Mouse (Mus musculus) limb, embryonic 13.5 days (tissue): ENCODE measurements around the gene Fam114a2. TPM values are rescaled to one million over a fixed set of nuclear protein-coding genes. Genes with fewer than 3 reads are reported as not detected.
A peak's percentile ranks its signal among the peaks of the same experiment; 100 is the strongest.
"Not testable (repeated sequence)": the region's sequence is repeated elsewhere in the genome, so short reads cannot be mapped to it uniquely, and the experiment has no call there.

Source experiments
- ATAC-seq: fragments of 200-750 bp; cut with Nextera tagmentation; 2 replicates; pipeline ENCODE4 v1.8.0; 2017; ENCODE audit warnings: low read depth, moderate number of reproducible peaks, moderate TSS enrichment; ENCODE audit not compliant: low FRiP score
- H3K27ac ChIP-seq: fragments of 300-500 bp; sonication (generic); 2 replicates; pipeline ENCODE4 v1.5.1; 2015; ENCODE audit warnings: inconsistent platforms, mild to moderate bottlenecking, moderate library complexity
- H3K27me3 ChIP-seq: fragments of 300-500 bp; sonication (generic); 2 replicates; pipeline ENCODE4 v1.6.1; 2015; ENCODE audit warnings: mild to moderate bottlenecking, inconsistent platforms
- H3K36me3 ChIP-seq: fragments of 300-500 bp; sonication (generic); 2 replicates; pipeline ENCODE4 v1.6.1; 2015; ENCODE audit warnings: inconsistent platforms, mild to moderate bottlenecking, moderate library complexity
- H3K4me1 ChIP-seq: fragments of 300-500 bp; sonication (generic); 2 replicates; pipeline ENCODE4 v1.6.1; 2015; ENCODE audit warnings: inconsistent platforms
- H3K4me2 ChIP-seq: fragments of 300-500 bp; sonication (generic); replicated peaks from 2 replicates; pipeline ENCODE4 v1.6.1; 2015; ENCODE audit warnings: inconsistent platforms, mild to moderate bottlenecking, moderate library complexity
- H3K4me3 ChIP-seq: fragments of 300-500 bp; sonication (generic); 2 replicates; pipeline ENCODE4 v1.5.1; 2015; ENCODE audit warnings: moderate library complexity, mild to moderate bottlenecking, inconsistent platforms
- H3K9ac ChIP-seq: fragments of 300-500 bp; sonication (generic); 2 replicates; pipeline ENCODE4 v1.6.1; 2015; ENCODE audit warnings: mild to moderate bottlenecking, inconsistent platforms
- H3K9me3 ChIP-seq: fragments of 300-500 bp; sonication (generic); 2 replicates; pipeline ENCODE4 v1.6.1; 2016; ENCODE audit warnings: inconsistent platforms
- WGBS: fragments of 180-500 bp; shearing (Covaris S2); methylation state at CpG from one replicate; pipeline ENCODE4 v1.1.7; 2015; 5-methylcytosine and 5-hydroxymethylcytosine counted together
- polyA plus RNA-seq: library from polyadenylated mRNA; unstranded; fragments of >200 nt; fragmentation: Nextera tagmentation; extraction: Ambion mirVana; gene quantifications from 2 replicates; pipeline ENCODE4 v1.2.1, GENCODE M21; 2015

Fam114a2 gene
- polyA plus RNA-seq: 88.6 and 88.7 TPM in 2 replicates

DNA sequence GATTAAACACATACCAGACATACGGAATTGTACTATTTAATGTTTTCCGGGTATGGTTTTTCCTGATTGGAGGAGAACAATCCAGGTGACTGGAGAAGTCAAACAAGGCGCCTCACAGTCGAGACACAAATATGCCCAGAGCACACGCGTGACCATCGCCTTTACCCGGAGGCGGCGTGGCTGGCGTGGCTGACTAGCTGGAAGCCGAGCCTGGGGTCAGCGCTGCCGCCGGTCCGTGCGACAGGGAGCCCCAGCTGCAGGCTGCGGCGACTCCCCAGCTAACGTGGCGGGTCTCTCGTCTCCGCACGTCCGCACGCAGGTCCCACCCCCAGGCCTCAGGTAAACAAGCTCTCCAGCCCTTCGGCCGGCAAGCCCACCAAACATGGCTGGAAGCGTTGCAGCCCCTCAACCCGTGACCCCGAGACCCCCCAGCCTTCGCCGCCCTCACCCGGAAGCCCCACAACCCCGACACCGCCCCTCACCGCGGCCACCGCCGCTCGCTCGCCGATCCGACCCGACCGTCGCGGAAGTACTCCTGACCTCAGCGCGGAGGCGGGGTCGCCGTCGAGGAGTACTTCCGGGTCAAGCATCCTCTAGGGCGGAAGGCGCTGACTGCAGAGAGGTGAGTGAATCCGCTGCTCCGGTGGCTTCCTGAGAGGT, at the start of gene Fam114a2, which contains the start of gene Mfap3:
Gene Fam114a2, minus strand, starts transcription at position 527 of the 660 bp plus-strand sequence.
Gene Mfap3, plus strand, starts transcription at position 574 of the 660 bp plus-strand sequence.
- ATAC-seq: peak; percentile 95
- peaks cover 39% of the 10 kb centered on the region for H3K36me3 ChIP-seq
- H3K9ac ChIP-seq: peak within 1 kb of the TSS; percentile 83
- H3K9me3 ChIP-seq: no peaks in the 10 kb centered on the region
- WGBS: under 1% methylated on average over 59 of the region's 59 CpGs
- no peaks in the 10 kb centered on the region for H3K27me3 ChIP-seq
- peaks cover 16% of the 10 kb centered on the region for H3K4me1 ChIP-seq
- H3K4me3 ChIP-seq: peak within 1 kb of the TSS; percentile 92
- peak within 1 kb of the TSS; percentile 85 for H3K27ac ChIP-seq
- peak within 1 kb of the TSS; percentile 71 for H3K4me2 ChIP-seq

DNA sequence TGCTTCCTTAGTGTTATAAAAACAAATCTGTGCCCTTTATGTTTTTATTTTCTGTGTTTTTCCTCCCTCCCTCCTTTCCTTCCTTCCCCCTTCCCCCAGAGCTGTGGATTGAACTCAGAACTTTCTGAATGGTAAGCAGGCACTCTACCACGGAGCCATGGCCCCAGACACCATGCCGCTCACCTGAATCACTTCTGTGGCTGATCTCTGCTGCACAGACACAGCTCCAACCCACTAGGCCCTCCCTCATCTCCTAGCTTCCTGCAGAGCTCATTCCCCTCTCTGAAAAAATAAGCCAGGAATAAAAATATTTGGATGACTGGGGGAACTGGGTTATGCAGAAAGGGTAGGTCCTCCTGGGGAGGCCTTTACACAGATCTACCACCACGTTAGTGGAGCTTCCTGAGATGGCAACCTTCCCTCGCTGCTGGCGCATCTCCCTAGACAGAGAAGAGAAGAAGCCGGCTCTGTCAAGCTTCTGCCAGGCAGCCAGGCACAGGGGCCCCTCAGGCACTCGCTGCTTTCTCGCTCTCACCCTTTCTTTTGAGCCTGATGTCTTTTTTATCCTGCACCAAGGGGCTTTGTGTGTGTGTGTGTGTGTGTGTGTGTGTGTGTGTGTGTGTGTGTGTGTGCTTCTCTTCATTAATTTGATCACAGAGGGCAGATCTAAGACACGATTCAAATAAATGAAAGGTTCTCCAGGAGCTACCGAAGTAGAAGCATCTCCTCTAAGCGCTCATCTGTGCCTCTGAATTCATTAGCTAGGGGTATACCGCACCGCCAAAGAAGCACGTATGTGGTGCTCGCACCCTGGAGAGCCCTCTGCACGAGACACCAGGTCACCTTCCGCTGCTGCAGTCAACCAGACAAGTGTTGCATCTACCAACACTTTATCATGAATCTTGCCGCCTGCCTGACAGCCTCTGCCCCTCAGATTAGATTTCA, 47.9 kb upstream of the Fam114a2 start:
- Histone ChIP-seq H3K9me3 (peaks cover 11% of the 10 kb centered on the region; the same call in 1 of the 2 replicates), H3K4me2 (no peak overlapping the region), H3K27ac (no peak overlapping the region), H3K4me1 (peaks cover 18% of the 10 kb centered on the region), H3K4me3 (no peak overlapping the region), H3K27me3 (peaks cover 4% of the 10 kb centered on the region; the same call in 1 of the 2 replicates), H3K36me3 (no peaks in the 10 kb centered on the region), H3K9ac (no peak overlapping the region)
- WGBS: 40% methylated on average over 18 of the region's 18 CpGs
- no peak for ATAC-seq

DNA sequence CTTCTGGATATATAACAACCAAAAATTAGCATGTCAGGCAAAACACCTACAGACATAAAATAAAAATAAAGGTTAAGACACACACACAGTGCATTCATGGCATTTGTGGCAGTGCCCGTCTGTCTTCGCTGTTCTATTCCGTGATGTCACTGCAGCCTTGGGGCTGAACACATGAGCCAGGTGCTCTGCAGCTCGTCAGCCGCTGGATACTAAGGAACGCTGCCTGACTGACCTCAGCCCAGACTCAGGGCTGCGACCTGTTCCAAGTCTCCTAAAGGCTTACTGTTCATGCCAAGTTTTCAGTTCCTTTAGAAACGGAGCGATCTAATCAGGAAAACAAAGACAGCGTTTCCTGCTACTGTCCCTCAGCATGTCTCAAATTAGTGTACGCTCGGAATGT, 46.1 kb upstream of the Fam114a2 start:
- Histone ChIP-seq H3K4me2 (no peak overlapping the region), H3K9me3 (peaks cover 6% of the 10 kb centered on the region; the same call in 1 of the 2 replicates), H3K4me1 (peaks cover 18% of the 10 kb centered on the region), H3K27me3 (peaks cover 4% of the 10 kb centered on the region; the same call in 1 of the 2 replicates), H3K4me3 (no peak overlapping the region), H3K36me3 (no peaks in the 10 kb centered on the region), H3K9ac (no peak overlapping the region), H3K27ac (no peak overlapping the region)
- WGBS: 55% methylated on average over 12 of the region's 12 CpGs
- ATAC-seq: no peak

DNA sequence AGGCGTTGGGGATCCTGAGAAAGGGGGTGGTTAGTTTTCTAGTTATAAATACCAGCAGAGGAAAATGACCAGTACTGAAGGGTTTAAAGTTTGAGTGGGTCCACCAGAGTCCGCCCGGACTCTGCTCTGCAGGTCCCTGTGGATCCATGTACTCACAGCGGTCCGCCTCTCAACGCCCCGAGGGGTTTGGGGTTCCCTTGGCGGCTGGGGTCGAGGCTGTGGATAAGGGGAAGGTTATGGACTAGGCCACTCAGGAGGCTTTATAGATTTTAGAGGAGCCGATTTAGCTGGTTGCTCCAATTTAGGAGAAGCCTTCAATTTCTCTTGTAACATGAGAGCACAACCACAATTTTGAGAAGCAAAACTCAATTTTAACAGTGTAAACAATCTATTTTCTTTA, 39.5 kb upstream of the Fam114a2 start:
- H3K4me3 ChIP-seq, H3K9me3 ChIP-seq, H3K27me3 ChIP-seq, H3K9ac ChIP-seq, H3K4me1 ChIP-seq, H3K27ac ChIP-seq, ATAC-seq, H3K36me3 ChIP-seq, H3K4me2 ChIP-seq: not testable (repeated sequence)
- WGBS: 69% methylated on average over 9 of the region's 10 CpGs

DNA sequence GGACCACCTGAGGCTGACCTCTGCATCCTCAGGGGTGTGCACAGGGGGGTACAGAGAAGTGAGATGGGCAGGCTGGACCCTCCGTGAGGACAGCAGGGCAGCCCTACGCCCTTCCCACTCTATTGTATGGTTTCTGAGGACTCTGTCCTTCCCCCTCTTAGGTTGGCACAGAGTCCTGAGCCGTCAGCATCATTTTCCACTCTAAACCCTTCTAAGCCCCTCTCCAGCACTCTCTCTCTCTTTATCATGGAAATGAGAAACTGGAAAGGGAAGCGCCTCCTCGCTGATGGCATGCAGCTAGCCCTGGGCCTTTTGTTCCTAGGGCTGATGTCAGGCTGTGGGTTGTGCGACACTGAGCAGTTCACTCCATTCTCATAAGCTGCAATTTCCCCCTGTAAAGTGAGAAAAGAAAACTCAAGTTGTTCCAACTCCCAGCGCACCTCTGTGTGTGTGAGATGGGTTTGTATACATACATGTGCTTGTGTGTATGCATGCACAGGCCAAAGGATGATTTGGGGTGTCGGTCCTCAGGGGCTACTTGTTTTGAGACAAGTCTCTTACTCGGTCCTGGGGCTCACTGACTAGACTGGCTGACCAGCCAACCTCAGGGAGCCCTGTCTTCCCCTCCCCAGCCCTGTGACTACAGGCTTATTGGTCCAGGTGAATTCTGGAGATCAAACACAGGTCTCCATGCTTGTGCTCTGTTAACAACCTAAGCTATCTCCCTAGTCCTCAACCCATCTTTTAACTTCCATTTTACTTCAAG, 34.8 kb upstream of the Fam114a2 start:
- H3K9ac ChIP-seq: no peak overlapping the region

DNA sequence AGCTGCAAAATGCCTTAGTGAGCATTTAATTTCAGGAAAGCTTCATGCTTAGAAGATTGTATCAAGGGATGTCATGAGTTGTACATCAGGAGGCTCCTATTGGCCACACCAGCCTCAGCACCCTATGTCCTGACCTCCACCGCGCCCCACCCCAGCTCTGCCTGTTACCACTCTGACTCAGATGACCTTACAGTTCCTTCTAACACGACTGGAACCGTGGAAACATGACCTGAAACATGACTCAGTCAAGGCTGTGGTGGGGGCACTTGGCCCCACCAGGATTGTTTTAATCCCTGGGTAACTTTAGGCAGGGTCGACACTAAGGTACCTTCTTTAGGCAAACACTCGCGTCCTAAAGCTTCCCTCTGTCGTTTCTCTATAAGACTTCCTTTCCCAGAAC, 32.6 kb upstream of the Fam114a2 start:
- Histone ChIP-seq H3K4me3 (no peak overlapping the region), H3K27me3 (peaks cover 8% of the 10 kb centered on the region), H3K36me3 (no peaks in the 10 kb centered on the region), H3K4me2 (no peak overlapping the region), H3K4me1 (peaks cover 27% of the 10 kb centered on the region), H3K27ac (no peak overlapping the region), H3K9me3 (no peaks in the 10 kb centered on the region), H3K9ac (no peak overlapping the region)
- 84% methylated on average over 8 of the region's 8 CpGs for WGBS
- ATAC-seq: no peak

More for the DNA sequence above, 34.8 kb upstream of the Fam114a2 start:
- Histone ChIP-seq H3K9me3 (no peaks in the 10 kb centered on the region), H3K4me1 (peaks cover 16% of the 10 kb centered on the region), H3K36me3 (no peaks in the 10 kb centered on the region), H3K4me3 (no peak overlapping the region), H3K27me3 (peaks cover 8% of the 10 kb centered on the region), H3K4me2 (no peak overlapping the region), H3K27ac (no peak overlapping the region)
- 66% methylated on average over 9 of the region's 9 CpGs for WGBS
- ATAC-seq: no peak

DNA sequence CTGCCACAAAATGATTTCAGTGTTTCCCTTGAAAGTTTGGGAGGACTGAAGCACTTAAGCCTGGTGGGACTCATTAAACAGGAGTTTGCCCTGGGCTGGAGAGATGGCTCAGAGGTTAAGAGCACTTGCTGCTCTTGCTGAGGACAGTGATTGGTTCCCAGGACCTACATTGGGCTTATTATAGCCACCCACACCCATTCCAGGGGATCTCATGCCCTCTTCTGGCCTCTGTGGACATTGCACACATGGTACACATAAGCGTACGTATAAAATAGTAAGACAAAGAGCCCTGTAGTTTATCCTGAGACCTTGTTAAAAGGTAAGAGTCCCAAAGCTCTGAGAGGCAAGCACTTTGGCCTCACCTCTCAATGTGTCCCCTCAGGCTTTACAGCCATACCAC, 31.8 kb upstream of the Fam114a2 start:
- Histone ChIP-seq H3K9ac (no peak overlapping the region), H3K4me3 (no peak overlapping the region), H3K27ac (no peak overlapping the region), H3K36me3 (no peaks in the 10 kb centered on the region), H3K9me3 (no peaks in the 10 kb centered on the region), H3K4me2 (no peak overlapping the region), H3K4me1 (peaks cover 27% of the 10 kb centered on the region), H3K27me3 (peaks cover 8% of the 10 kb centered on the region)
- 89% methylated on average over 2 of the region's 2 CpGs for WGBS
- ATAC-seq: no peak

DNA sequence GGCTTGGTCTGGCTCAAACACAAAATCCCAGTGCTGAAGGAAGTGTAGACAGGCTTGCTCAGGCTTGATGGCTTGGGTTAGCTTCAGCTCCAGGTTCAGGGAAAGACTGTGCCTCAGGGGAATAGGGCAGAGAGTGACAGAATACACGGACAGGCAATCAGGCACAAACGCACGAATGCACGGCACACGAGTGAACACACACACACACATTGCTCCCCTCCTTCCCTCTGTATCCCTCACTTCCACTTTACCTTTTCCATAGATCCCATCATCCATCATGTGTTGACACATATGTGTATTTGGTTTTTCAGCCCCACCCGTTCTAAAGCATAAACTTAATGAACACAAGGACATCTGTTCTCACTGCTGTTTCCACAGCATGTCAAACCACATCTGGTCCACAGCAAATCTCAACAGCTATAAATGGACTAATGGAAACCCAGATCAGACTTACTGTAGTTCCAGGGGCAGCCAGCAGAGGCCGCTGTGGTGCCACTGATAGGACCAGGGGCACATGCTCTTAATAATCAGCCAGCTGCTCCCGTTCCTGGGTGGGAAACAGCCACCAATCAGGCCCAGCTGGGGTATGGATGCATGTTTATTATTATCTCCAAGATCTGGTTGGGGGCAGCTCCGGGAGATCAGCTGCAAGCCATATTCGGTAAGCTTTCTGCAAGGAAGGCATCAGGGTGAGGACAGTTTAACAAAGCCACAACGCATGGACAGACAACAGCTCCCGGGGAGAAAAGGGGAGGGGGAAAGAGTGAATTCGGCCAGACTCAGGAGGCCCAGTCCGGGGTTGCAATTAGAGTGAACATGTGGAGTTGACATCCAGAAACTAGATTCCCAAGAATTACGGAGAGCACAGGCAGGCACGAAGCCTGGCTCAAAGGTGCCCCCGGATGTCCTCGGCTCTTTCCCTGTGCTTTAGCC, 30.5 kb upstream of the Fam114a2 start:
- Histone ChIP-seq H3K4me1 (peaks cover 27% of the 10 kb centered on the region), H3K36me3 (no peaks in the 10 kb centered on the region), H3K27me3 (peaks cover 8% of the 10 kb centered on the region), H3K9me3 (no peaks in the 10 kb centered on the region), H3K4me2 (peak overlapping the region; percentile 54), H3K9ac (no peak overlapping the region), H3K27ac (peak overlapping the region; percentile 11; the same call in 1 of the 2 replicates), H3K4me3 (peak overlapping the region; percentile 5; the same call in 1 of the 2 replicates)
- peak; percentile 84 for ATAC-seq
- WGBS: 20% methylated on average over 18 of the region's 18 CpGs

DNA sequence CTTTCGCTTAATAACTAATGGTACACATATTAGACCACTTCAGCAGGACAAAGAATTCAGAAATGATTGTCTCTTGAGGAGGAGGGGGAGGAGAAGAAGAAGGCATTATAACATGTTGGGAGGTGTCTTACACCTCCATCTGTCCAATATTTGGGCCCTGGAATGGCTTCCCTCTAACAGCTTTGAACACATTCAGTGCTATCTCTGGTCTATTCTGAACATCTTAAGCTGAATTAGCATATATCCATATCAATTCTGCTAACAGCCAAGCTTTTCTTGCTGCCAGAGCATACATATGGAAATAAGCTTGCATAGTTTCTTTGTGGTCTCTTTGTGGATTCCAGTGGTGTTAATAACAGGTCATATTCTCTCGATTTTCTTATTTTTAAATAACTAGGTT, 22.3 kb upstream of the Fam114a2 start:
- 90% methylated on average over 2 of the region's 2 CpGs for WGBS
- ATAC-seq: no peak
- Histone ChIP-seq H3K4me3 (no peak overlapping the region), H3K27me3 (no peaks in the 10 kb centered on the region), H3K4me1 (no peaks in the 10 kb centered on the region), H3K9me3 (no peaks in the 10 kb centered on the region), H3K27ac (no peak overlapping the region), H3K4me2 (no peak overlapping the region), H3K9ac (no peak overlapping the region), H3K36me3 (no peaks in the 10 kb centered on the region)

DNA sequence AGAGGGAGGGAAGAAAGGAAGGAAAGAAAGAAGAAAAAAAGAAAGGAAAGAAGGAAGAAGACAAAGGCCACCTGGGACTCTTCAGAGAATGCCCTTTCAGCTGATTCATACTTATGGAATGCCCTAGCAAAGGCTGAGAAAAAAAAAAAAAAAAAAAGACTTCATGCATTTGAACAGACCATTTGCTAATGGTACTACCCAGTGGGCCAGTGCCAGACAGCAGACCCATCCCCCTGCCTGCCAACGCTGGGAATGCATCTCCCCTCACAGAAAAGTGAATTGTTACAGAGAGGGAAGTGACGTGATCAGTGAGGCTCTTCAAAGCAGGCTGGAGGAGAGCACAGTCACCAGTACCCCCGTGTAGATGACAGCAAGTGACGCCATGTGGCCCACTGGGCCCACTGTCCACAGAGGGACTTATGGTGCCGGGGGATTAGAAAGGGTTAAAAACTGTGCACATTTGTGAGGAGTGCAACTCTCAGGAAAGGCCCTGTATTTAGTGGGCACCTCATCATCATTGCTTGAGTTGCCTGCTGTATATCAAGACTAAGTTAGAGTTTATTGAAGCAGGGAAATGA, 21.5 kb upstream of the Fam114a2 start:
- Histone ChIP-seq H3K36me3 (no peaks in the 10 kb centered on the region), H3K4me3 (no peak overlapping the region), H3K4me2 (no peak overlapping the region), H3K27me3 (no peaks in the 10 kb centered on the region), H3K9ac (no peak overlapping the region), H3K4me1 (no peaks in the 10 kb centered on the region), H3K27ac (no peak overlapping the region), H3K9me3 (no peaks in the 10 kb centered on the region)
- no peak for ATAC-seq
- 76% methylated on average over 5 of the region's 5 CpGs for WGBS

DNA sequence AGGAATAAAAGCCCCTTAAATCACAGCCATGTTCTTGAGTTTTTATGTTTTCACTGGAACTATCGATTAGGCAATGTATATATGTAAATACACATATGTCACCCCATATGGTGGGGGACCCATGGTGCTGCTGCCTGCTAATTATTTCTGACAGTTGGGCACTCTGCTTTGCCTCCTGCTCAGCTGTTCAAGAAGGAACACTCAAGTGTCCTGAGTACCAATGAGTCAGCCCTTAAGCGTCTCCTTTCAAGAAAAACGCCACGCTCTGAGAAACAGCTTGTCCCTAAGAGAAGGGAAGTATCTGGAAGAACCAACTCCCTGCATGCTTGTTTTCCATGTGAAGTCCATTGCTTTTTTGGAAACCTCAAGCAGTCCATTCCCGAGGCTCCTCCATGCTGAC, 17.5 kb upstream of the Fam114a2 start:
- H3K9ac ChIP-seq: no peak overlapping the region
- no peaks in the 10 kb centered on the region for H3K4me1 ChIP-seq
- no peak overlapping the region for H3K4me3 ChIP-seq
- peaks cover 29% of the 10 kb centered on the region for H3K36me3 ChIP-seq
- H3K27me3 ChIP-seq: no peaks in the 10 kb centered on the region
- WGBS: 94% methylated on average over 5 of the region's 5 CpGs
- H3K4me2 ChIP-seq: no peak overlapping the region
- ATAC-seq: no peak
- H3K27ac ChIP-seq: no peak overlapping the region
- H3K9me3 ChIP-seq: no peaks in the 10 kb centered on the region
